Mouse (Mus musculus): ENCODE results near the gene Inf2. TPM values are rescaled to one million over a fixed set of nuclear protein-coding genes. Genes with fewer than 3 reads are reported as not detected.

Inf2 gene
- total RNA-seq, 2 experiments from 2014 or later = 18.6 to 19.7 TPM

- no peak for DNase-seq
These were observed 39.6 kb downstream of the Inf2 start for GRCm38 (mm10) chr12:112628197-112628596.

GRCm38 (mm10) chr12:112628928-112629721, 40.5 kb downstream of the Inf2 start:
- DNase-seq = peak; percentile 69

- no peak for DNase-seq
These were observed 41.4 kb downstream of the Inf2 start for GRCm38 (mm10) chr12:112630029-112630428.

GRCm38 (mm10) chr12:112630796-112631195, 42.2 kb downstream of the Inf2 start:
- DNase-seq = no peak

GRCm38 (mm10) chr12:112631472-112631871, 42.9 kb downstream of the Inf2 start:
- DNase-seq = no peak

- no peak for DNase-seq
These were observed 43.6 kb downstream of the Inf2 start for GRCm38 (mm10) chr12:112632084-112632777.

- DNase-seq = no peak
These were observed 44.3 kb downstream of the Inf2 start for GRCm38 (mm10) chr12:112632907-112633306.

GRCm38 (mm10) chr12:112633686-112634085, 45.1 kb downstream of the Inf2 start:
- no peak for DNase-seq

GRCm38 (mm10) chr12:112639526-112639925, 50.9 kb downstream of the Inf2 start:
- DNase-seq = no peak

GRCm38 (mm10) chr12:112643126-112643525, 54.5 kb downstream of the Inf2 start:
- DNase-seq = no peak

GRCm38 (mm10) chr12:112644180-112644854, 55.7 kb downstream of the Inf2 start, which contains the start of gene Siva1:
Siva1 (plus strand) TSS chr12:112644679.
- peak; percentile 99 for DNase-seq

GRCm38 (mm10) chr12:112644855-112645506, 56.4 kb downstream of the Inf2 start:
- DNase-seq = peak; percentile 55

- DNase-seq = no peak
These were observed 57.6 kb downstream of the Inf2 start for GRCm38 (mm10) chr12:112646139-112646538.

- DNase-seq = no peak
These were observed 59.5 kb downstream of the Inf2 start for GRCm38 (mm10) chr12:112648081-112648480.

- no peak for DNase-seq
These were observed 63.3 kb downstream of the Inf2 start for GRCm38 (mm10) chr12:112651778-112652439.

- DNase-seq = peak; percentile 94
These were observed 64.7 kb downstream of the Inf2 start for GRCm38 (mm10) chr12:112653157-112653824.

GRCm38 (mm10) chr12:112654076-112654475, 65.5 kb downstream of the Inf2 start:
- DNase-seq = no peak

GRCm38 (mm10) chr12:112658619-112659018, 70.0 kb downstream of the Inf2 start:
- DNase-seq = peak; percentile 51

- peak; percentile 88 for DNase-seq
These were observed 70.5 kb downstream of the Inf2 start for GRCm38 (mm10) chr12:112659109-112659508.

GRCm38 (mm10) chr12:112660576-112661326, 72.2 kb downstream of the Inf2 start:
- peak; percentile 70 for DNase-seq

GRCm38 (mm10) chr12:112661327-112661605, 72.7 kb downstream of the Inf2 start:
- DNase-seq = no peak

All from heart, postnatal 4 days (tissue).